In the genomic region with DNA sequence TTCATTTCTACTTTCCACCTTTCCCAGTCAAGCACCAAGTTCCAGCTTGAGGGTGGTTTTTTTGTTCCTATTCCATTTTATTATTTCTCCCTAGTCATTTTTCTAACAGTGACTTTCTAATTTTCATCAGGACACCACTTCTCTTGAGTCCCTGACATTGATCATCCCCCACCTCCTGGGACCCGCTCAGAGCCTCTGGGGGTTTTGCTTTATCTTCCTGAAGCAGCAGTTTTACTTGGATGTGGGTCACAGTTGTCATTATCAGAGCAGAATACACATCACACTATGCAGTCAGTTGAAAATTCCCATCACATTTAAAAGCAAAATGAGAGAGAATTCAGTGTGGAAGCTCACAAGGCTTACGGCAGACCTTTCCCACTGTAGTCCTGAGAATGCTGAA, we compare ENCODE assay signal across 19 mouse cellular contexts. TPM values are rescaled to one million over a fixed set of nuclear protein-coding genes. Genes with fewer than 3 reads are reported as not detected.
A peak's percentile ranks its signal among the peaks of the same experiment; 100 is the strongest.
DNase-seq lines count a peak whose midpoint lies in the region; ATAC-seq lines count a peak whose summit lies in the region.
"Had no signal": no experiment of that assay in that cellular context is flagged by ENCODE, and none has a peak within 500 bp of the region (broad histone marks: within the 10 kb centered on the region; RNA-seq: fewer than 3 reads in every experiment).

No protein-coding gene starts in this region.

- DNase-seq in midbrain, embryonic 14.5 days = peak; percentile 13
- DNase-seq in midbrain, embryonic 10.5 days (ENCODE audit: low spot score) = no peak
- DNase-seq in cerebellum, postnatal 10 days = no peak
- DNase-seq: adrenal gland, adult 2 months; adrenal gland, postnatal 10 days; adrenal gland, postnatal 25 days; cerebellum, adult 11 months; cerebellum, adult 18-20 months; cerebellum, adult 8-10 months; cerebellum, adult 9-11 months; cerebellum, postnatal 25 days; forebrain, postnatal 0 days had no signal

- H3K4me3 ChIP-seq in midbrain, embryonic 14.5 days (replicated peaks; ENCODE audit: low read depth, low read length) = no peak overlapping the region
- no peak overlapping the region for H3K4me3 ChIP-seq in midbrain, embryonic 13.5 days (replicated peaks)
- H3K4me3 ChIP-seq in midbrain, embryonic 16.5 days (ENCODE audit: low read depth, low read length) = no peak overlapping the region
- no peak overlapping the region for H3K4me3 ChIP-seq in midbrain, embryonic 10.5 days
- H3K4me3 ChIP-seq: embryonic facial prominence, embryonic 10.5 days; embryonic facial prominence, embryonic 12.5 days; forebrain, embryonic 13.5 days; forebrain, embryonic 15.5 days had no signal

- H3K36me3 ChIP-seq in midbrain, embryonic 14.5 days (ENCODE audit: control insufficient read depth, insufficient read depth, low read length) = no peaks in the 10 kb centered on the region
- no peaks in the 10 kb centered on the region for H3K36me3 ChIP-seq in midbrain, embryonic 13.5 days
- H3K36me3 ChIP-seq in midbrain, embryonic 16.5 days (ENCODE audit: control insufficient read depth, insufficient read depth, low read length) = no peaks in the 10 kb centered on the region
- no peaks in the 10 kb centered on the region for H3K36me3 ChIP-seq in midbrain, embryonic 10.5 days
- H3K36me3 ChIP-seq: embryonic facial prominence, embryonic 10.5 days; embryonic facial prominence, embryonic 12.5 days; forebrain, embryonic 15.5 days had no signal

- no peaks in the 10 kb centered on the region for H3K9me3 ChIP-seq in midbrain, embryonic 14.5 days (ENCODE audit: control insufficient read depth, low read length)
- H3K9me3 ChIP-seq in midbrain, embryonic 13.5 days = no peaks in the 10 kb centered on the region
- no peaks in the 10 kb centered on the region for H3K9me3 ChIP-seq in midbrain, embryonic 16.5 days (replicated peaks; ENCODE audit: control insufficient read depth, low read length, poor library complexity, severe bottlenecking)
- H3K9me3 ChIP-seq in midbrain, embryonic 10.5 days (replicated peaks) = no peaks in the 10 kb centered on the region
- H3K9me3 ChIP-seq: embryonic facial prominence, embryonic 10.5 days; embryonic facial prominence, embryonic 12.5 days; forebrain, embryonic 13.5 days; forebrain, embryonic 15.5 days had no signal

- H3K4me2 ChIP-seq in midbrain, embryonic 14.5 days (ENCODE audit: low read length) = no peak overlapping the region
- no peak overlapping the region for H3K4me2 ChIP-seq in midbrain, embryonic 13.5 days (replicated peaks)
- no peak overlapping the region for H3K4me2 ChIP-seq in midbrain, embryonic 16.5 days (ENCODE audit: low read length)
- H3K4me2 ChIP-seq: embryonic facial prominence, embryonic 12.5 days; forebrain, embryonic 13.5 days; forebrain, embryonic 15.5 days had no signal

- 80% methylated on average over 2 of the region's 2 CpGs for WGBS in midbrain, embryonic 14.5 days
- WGBS in midbrain, embryonic 13.5 days = 84% methylated on average over 2 of the region's 2 CpGs
- WGBS in midbrain, embryonic 16.5 days = 73% methylated on average over 2 of the region's 2 CpGs
- 84% methylated on average over 2 of the region's 2 CpGs for WGBS in midbrain, embryonic 10.5 days

- H3K9ac ChIP-seq in midbrain, embryonic 14.5 days (replicated peaks; ENCODE audit: low read length) = no peak overlapping the region
- H3K9ac ChIP-seq in midbrain, embryonic 13.5 days (replicated peaks) = no peak overlapping the region
- H3K9ac ChIP-seq in midbrain, embryonic 16.5 days (ENCODE audit: low read depth, low read length) = no peak overlapping the region
- H3K9ac ChIP-seq: embryonic facial prominence, embryonic 12.5 days; forebrain, embryonic 13.5 days; forebrain, embryonic 15.5 days; forebrain, postnatal 0 days had no signal

- no peak for ATAC-seq in midbrain, embryonic 14.5 days (ENCODE audit: low FRiP score, low TSS enrichment)
- ATAC-seq in midbrain, embryonic 13.5 days = no peak
- peak; percentile 56; the same call in 1 of the 2 replicates for ATAC-seq in midbrain, embryonic 16.5 days
- ATAC-seq: forebrain, embryonic 13.5 days; forebrain, embryonic 15.5 days; forebrain, postnatal 0 days had no signal

- no peaks in the 10 kb centered on the region for H3K4me1 ChIP-seq in midbrain, embryonic 14.5 days (ENCODE audit: control insufficient read depth, insufficient read depth, low read length)
- H3K4me1 ChIP-seq in midbrain, embryonic 13.5 days (replicated peaks) = no peaks in the 10 kb centered on the region
- H3K4me1 ChIP-seq in midbrain, embryonic 16.5 days (ENCODE audit: control insufficient read depth, insufficient read depth, low read length) = no peaks in the 10 kb centered on the region
- no peaks in the 10 kb centered on the region for H3K4me1 ChIP-seq in midbrain, embryonic 10.5 days
- H3K4me1 ChIP-seq: embryonic facial prominence, embryonic 10.5 days; embryonic facial prominence, embryonic 12.5 days; forebrain, embryonic 13.5 days; forebrain, embryonic 15.5 days had no signal

- H3K27ac ChIP-seq in midbrain, embryonic 14.5 days (replicated peaks; ENCODE audit: low read depth, low read length) = no peak overlapping the region
- no peak overlapping the region for H3K27ac ChIP-seq in midbrain, embryonic 13.5 days
- no peak overlapping the region for H3K27ac ChIP-seq in midbrain, embryonic 16.5 days (ENCODE audit: low read length)
- no peak overlapping the region for H3K27ac ChIP-seq in midbrain, embryonic 10.5 days (replicated peaks)
- H3K27ac ChIP-seq: embryonic facial prominence, embryonic 10.5 days; embryonic facial prominence, embryonic 12.5 days; forebrain, embryonic 13.5 days; forebrain, embryonic 15.5 days had no signal

- no peaks in the 10 kb centered on the region for H3K27me3 ChIP-seq in midbrain, embryonic 14.5 days (ENCODE audit: control insufficient read depth, insufficient read depth, low read length)
- no peaks in the 10 kb centered on the region for H3K27me3 ChIP-seq in midbrain, embryonic 13.5 days
- H3K27me3 ChIP-seq in midbrain, embryonic 16.5 days (ENCODE audit: control insufficient read depth, insufficient read depth, low read depth, low read length) = no peaks in the 10 kb centered on the region
- H3K27me3 ChIP-seq in midbrain, embryonic 10.5 days (ENCODE audit: low read depth, poor library complexity, severe bottlenecking) = no peaks in the 10 kb centered on the region
- H3K27me3 ChIP-seq: embryonic facial prominence, embryonic 12.5 days; forebrain, embryonic 13.5 days; forebrain, embryonic 15.5 days had no signal

RNA-seq across cellular contexts. Expression of a gene that starts 10.0 kb away (rescaled TPM):
- 0.86 and 1.9 TPM in 2 replicates for polyA plus RNA-seq in midbrain, embryonic 14.5 days (2014; fragmentation: Nextera tagmentation; extraction: Ambion mirVana)
- polyA plus RNA-seq in midbrain, embryonic 13.5 days (2015; fragmentation: Nextera tagmentation; extraction: Ambion mirVana) = 0.71 and 1.0 TPM in 2 replicates
- 1.6 and 1.9 TPM in 2 replicates for polyA plus RNA-seq in midbrain, embryonic 16.5 days (2015; fragmentation: Nextera tagmentation; extraction: Ambion mirVana)
- polyA plus RNA-seq in midbrain, embryonic 10.5 days (2016; fragmentation: Nextera tagmentation; extraction: Ambion mirVana) = 0.37 and 0.73 TPM in 2 replicates
- polyA plus RNA-seq: C2C12 had no signal

RNA-seq across cellular contexts. Expression of a gene that starts 36.7 kb away (rescaled TPM):
- polyA plus RNA-seq in midbrain, embryonic 14.5 days (2014; fragmentation: Nextera tagmentation; extraction: Ambion mirVana) = 24.0 and 26.5 TPM in 2 replicates
- polyA plus RNA-seq in midbrain, embryonic 13.5 days (2015; fragmentation: Nextera tagmentation; extraction: Ambion mirVana) = 26.4 and 37.2 TPM in 2 replicates
- polyA plus RNA-seq in midbrain, embryonic 16.5 days (2015; fragmentation: Nextera tagmentation; extraction: Ambion mirVana) = 23.7 and 27.7 TPM in 2 replicates
- polyA plus RNA-seq in midbrain, embryonic 10.5 days (2016; fragmentation: Nextera tagmentation; extraction: Ambion mirVana) = 34.1 and 35.5 TPM in 2 replicates
